Mouse (Mus musculus) kidney, postnatal 0 days (tissue): ENCODE results near the gene Ppm1n. TPM values are rescaled to one million over a fixed set of nuclear protein-coding genes. Genes with fewer than 3 reads are reported as not detected.
"Not testable (repeated sequence)": the region's sequence is repeated elsewhere in the genome, so short reads cannot be mapped to it uniquely, and the experiment has no call there.

Experiments
- ATAC-seq: fragments of 200-750 bp; cut with Nextera tagmentation; replicated peaks from 2 replicates; pipeline ENCODE4 v1.8.0; 2017; ENCODE audit warnings: low read depth, moderate number of reproducible peaks, moderate TSS enrichment, moderate library complexity; ENCODE audit not compliant: low FRiP score
- DNase-seq: peaks from one replicate; pipeline ENCODE4 v3.0.0-alpha.2; 2016; ENCODE audit warnings: low spot score
- H3K27ac ChIP-seq: fragments of 300-500 bp; sonication (generic); 2 replicates; pipeline ENCODE4 v1.5.1; 2014; ENCODE audit warnings: mild to moderate bottlenecking
- H3K27me3 ChIP-seq: fragments of 300-500 bp; sonication (generic); 2 replicates; pipeline ENCODE4 v1.6.1; 2014; ENCODE audit warnings: low read length, mixed read lengths; ENCODE audit not compliant: insufficient read depth
- H3K36me3 ChIP-seq: fragments of 300-500 bp; sonication (generic); 2 replicates; pipeline ENCODE4 v1.6.1; 2014; ENCODE audit warnings: low read length, mixed read lengths; ENCODE audit not compliant: insufficient read depth
- H3K4me1 ChIP-seq: fragments of 300-500 bp; sonication (generic); replicated peaks from 2 replicates; pipeline ENCODE4 v1.6.1; 2014; ENCODE audit warnings: antibody characterized with exemption, low read length, mixed read lengths; ENCODE audit not compliant: insufficient read depth
- H3K4me2 ChIP-seq: fragments of 300-500 bp; sonication (generic); 2 replicates; pipeline ENCODE4 v1.6.1; 2014; ENCODE audit warnings: mild to moderate bottlenecking, low read length, moderate library complexity, mixed read lengths
- H3K4me3 ChIP-seq: fragments of 300-500 bp; sonication (generic); replicated peaks from 2 replicates; pipeline ENCODE4 v1.5.1; 2014; ENCODE audit warnings: low read depth, low read length
- H3K9ac ChIP-seq: fragments of 300-500 bp; sonication (generic); 2 replicates; pipeline ENCODE4 v1.6.1; 2014; ENCODE audit warnings: low read depth, low read length
- H3K9me3 ChIP-seq: fragments of 300-500 bp; sonication (generic); replicated peaks from 2 replicates; pipeline ENCODE4 v1.6.1; 2016; ENCODE audit warnings: low read length, inconsistent platforms, mixed read lengths
- CTCF ChIP-seq: IDR thresholded peaks from 2 replicates; pipeline ENCODE4 v1.5.1; 2016; ENCODE audit warnings: antibody characterized with exemption, low read depth, mild to moderate bottlenecking, moderate library complexity
- WGBS: fragments of 180-500 bp; shearing (Covaris S2); extraction: QIAGEN DNeasy Blood & Tissue Kit; methylation state at CpG from one replicate; pipeline ENCODE4 v1.1.7; 2014; 5-methylcytosine and 5-hydroxymethylcytosine counted together
- polyA plus RNA-seq: library from polyadenylated mRNA; unstranded; fragments of >200 nt; fragmentation: Nextera tagmentation; extraction: Ambion mirVana; gene quantifications from 2 replicates; pipeline ENCODE4 v1.2.1, GENCODE M21; 2015

The Ppm1n gene
- polyA plus RNA-seq, 1 experiment from 2014 or later = 0.18 TPM

GRCm38 (mm10) chr7:19290969-19291596 is 11.2 kb upstream of the Ppm1n start:
- H3K4me3 ChIP-seq = peak overlapping the region; percentile 42
- no peaks in the 10 kb centered on the region for H3K27me3 ChIP-seq
- H3K36me3 ChIP-seq = no peaks in the 10 kb centered on the region
- H3K4me1 ChIP-seq = 0 out of 2 replicates have a peak, but pooled peaks cover 7% of the 10 kb centered on the region
- peak overlapping the region; percentile 66 for H3K4me2 ChIP-seq
- H3K9ac ChIP-seq = peak overlapping the region; percentile 47
- DNase-seq (peak; percentile 39), ATAC-seq (no peak; the same call in 1 of the 2 replicates)
- WGBS = 1% methylated on average over 20 of the region's 20 CpGs
- TF ChIP-seq CTCF = no peak
- H3K27ac ChIP-seq = peak overlapping the region; percentile 31; the same call in 1 of the 2 replicates
- no peaks in the 10 kb centered on the region for H3K9me3 ChIP-seq

- Histone ChIP-seq H3K9me3 (no peaks in the 10 kb centered on the region), H3K4me2 (no peak overlapping the region), H3K27me3 (peaks cover 14% of the 10 kb centered on the region), H3K4me1 (0 out of 2 replicates have a peak, but pooled peaks cover 4% of the 10 kb centered on the region), H3K36me3 (no peaks in the 10 kb centered on the region), H3K27ac (no peak overlapping the region), H3K9ac (no peak overlapping the region), H3K4me3 (no peak overlapping the region)
- peak; percentile 84 for TF ChIP-seq CTCF
- no peak for ATAC-seq
- peak; percentile 68 for DNase-seq
- WGBS = 23% methylated on average over 4 of the region's 4 CpGs
Measured at GRCm38 (mm10) chr7:19284763-19285162, 4.9 kb upstream of the Ppm1n start.

- Histone ChIP-seq H3K9me3 (no peaks in the 10 kb centered on the region), H3K27ac (no peak overlapping the region), H3K4me3 (peak overlapping the region; percentile 46; the same call in 1 of the 2 replicates), H3K27me3 (peaks cover 28% of the 10 kb centered on the region), H3K36me3 (no peaks in the 10 kb centered on the region), H3K9ac (no peak overlapping the region), H3K4me1 (0 out of 2 replicates have a peak, but pooled peaks cover 4% of the 10 kb centered on the region), H3K4me2 (peak overlapping the region; percentile 79)
- no peak for TF ChIP-seq CTCF
- ATAC-seq (no peak), DNase-seq (no peak)
- 41% methylated on average over 14 of the region's 14 CpGs for WGBS
Measured at GRCm38 (mm10) chr7:19283406-19283804, 3.5 kb upstream of the Ppm1n start.

- no peaks in the 10 kb centered on the region for H3K36me3 ChIP-seq
- H3K9ac ChIP-seq = peak overlapping the region; percentile 24; the same call in 1 of the 2 replicates
- TF ChIP-seq CTCF = no peak
- H3K4me3 ChIP-seq = peak overlapping the region; percentile 46
- peaks cover 33% of the 10 kb centered on the region for H3K27me3 ChIP-seq
- 1% methylated on average over 29 of the region's 35 CpGs for WGBS
- ATAC-seq = peak; percentile 66
- H3K4me2 ChIP-seq = peak overlapping the region; percentile 79
- no peaks in the 10 kb centered on the region for H3K9me3 ChIP-seq
- DNase-seq = peak; percentile 63
- 0 out of 2 replicates have a peak, but pooled peaks cover 4% of the 10 kb centered on the region for H3K4me1 ChIP-seq
- no peak overlapping the region for H3K27ac ChIP-seq
Measured at GRCm38 (mm10) chr7:19282791-19283405, 3.0 kb upstream of the Ppm1n start.

GRCm38 (mm10) chr7:19282385-19282784 is 2.5 kb upstream of the Ppm1n start, which contains the start of gene Rtn2:
TSS of gene Rtn2 (plus strand) at chr7:19282624.
- Histone ChIP-seq H3K4me2 (peak within 1 kb of the TSS; percentile 79), H3K36me3 (no peaks in the 10 kb centered on the region), H3K9ac (peak within 1 kb of the TSS; percentile 24; the same call in 1 of the 2 replicates), H3K9me3 (no peaks in the 10 kb centered on the region), H3K4me3 (peak within 1 kb of the TSS; percentile 46), H3K4me1 (0 out of 2 replicates have a peak, but pooled peaks cover 4% of the 10 kb centered on the region), H3K27ac (no peak within 1 kb of the TSS), H3K27me3 (peaks cover 35% of the 10 kb centered on the region)
- DNase-seq = peak; percentile 86
- no peak for TF ChIP-seq CTCF
- peak; percentile 67 for ATAC-seq
- 1% methylated on average over 37 of the region's 37 CpGs for WGBS

GRCm38 (mm10) chr7:19281680-19282304 is 1.9 kb upstream of the Ppm1n start:
- TF ChIP-seq CTCF = peak; percentile 78
- H3K36me3 ChIP-seq, ATAC-seq, H3K27ac ChIP-seq, H3K9me3 ChIP-seq, H3K9ac ChIP-seq, H3K4me1 ChIP-seq: not testable (repeated sequence)
- peak overlapping the region; percentile 79 for H3K4me2 ChIP-seq
- DNase-seq = peak; percentile 74
- WGBS = 41% methylated on average over 6 of the region's 6 CpGs
- H3K27me3 ChIP-seq = peaks cover 35% of the 10 kb centered on the region
- H3K4me3 ChIP-seq = peak overlapping the region; percentile 46; the same call in 1 of the 2 replicates
